Mouse (Mus musculus) stomach, embryonic 15.5 days (tissue): ENCODE data around the gene Hs3st3b1. TPM values are rescaled to one million over a fixed set of nuclear protein-coding genes. Genes with fewer than 3 reads are reported as not detected.

Experiments used
- ATAC-seq: fragments of 200-750 bp; cut with Nextera tagmentation; 2 replicates; pipeline ENCODE4 v1.8.0; 2017; ENCODE audit warnings: low read depth, moderate number of reproducible peaks, moderate TSS enrichment; ENCODE audit not compliant: insufficient read depth, low FRiP score
- H3K27ac ChIP-seq: fragments of 300-500 bp; sonication (generic); 2 replicates; pipeline ENCODE4 v1.5.1; 2015; ENCODE audit warnings: mild to moderate bottlenecking, inconsistent platforms
- H3K27me3 ChIP-seq: fragments of 300-500 bp; sonication (generic); replicated peaks from 2 replicates; pipeline ENCODE4 v1.6.1; 2015; ENCODE audit warnings: inconsistent platforms
- H3K36me3 ChIP-seq: fragments of 300-500 bp; sonication (generic); 2 replicates; pipeline ENCODE4 v1.6.1; 2015; ENCODE audit warnings: inconsistent platforms
- H3K4me1 ChIP-seq: fragments of 300-500 bp; sonication (generic); 2 replicates; pipeline ENCODE4 v1.6.1; 2015; ENCODE audit warnings: inconsistent platforms
- H3K4me2 ChIP-seq: fragments of 300-500 bp; sonication (generic); 2 replicates; pipeline ENCODE4 v1.6.1; 2015; ENCODE audit warnings: mild to moderate bottlenecking, inconsistent platforms
- H3K4me3 ChIP-seq: fragments of 300-500 bp; sonication (generic); replicated peaks from 2 replicates; pipeline ENCODE4 v1.5.1; 2015; ENCODE audit warnings: inconsistent platforms
- H3K9ac ChIP-seq: fragments of 300-500 bp; sonication (generic); 2 replicates; pipeline ENCODE4 v1.6.1; 2015; ENCODE audit warnings: inconsistent platforms
- H3K9me3 ChIP-seq: fragments of 300-500 bp; sonication (generic); 2 replicates; pipeline ENCODE4 v1.6.1; 2016; ENCODE audit warnings: inconsistent platforms
- WGBS: fragments of 180-500 bp; shearing (Covaris S2); methylation state at CpG from one replicate; pipeline ENCODE4 v1.1.7; 2015; 5-methylcytosine and 5-hydroxymethylcytosine counted together
- polyA plus RNA-seq: library from polyadenylated mRNA; unstranded; fragments of >200 nt; fragmentation: Nextera tagmentation; extraction: Ambion mirVana; gene quantifications from 2 replicates; pipeline ENCODE4 v1.2.1, GENCODE M21; 2015

The Hs3st3b1 gene
- polyA plus RNA-seq, 1 experiment from 2014 or later, result 7.9 TPM

DNA sequence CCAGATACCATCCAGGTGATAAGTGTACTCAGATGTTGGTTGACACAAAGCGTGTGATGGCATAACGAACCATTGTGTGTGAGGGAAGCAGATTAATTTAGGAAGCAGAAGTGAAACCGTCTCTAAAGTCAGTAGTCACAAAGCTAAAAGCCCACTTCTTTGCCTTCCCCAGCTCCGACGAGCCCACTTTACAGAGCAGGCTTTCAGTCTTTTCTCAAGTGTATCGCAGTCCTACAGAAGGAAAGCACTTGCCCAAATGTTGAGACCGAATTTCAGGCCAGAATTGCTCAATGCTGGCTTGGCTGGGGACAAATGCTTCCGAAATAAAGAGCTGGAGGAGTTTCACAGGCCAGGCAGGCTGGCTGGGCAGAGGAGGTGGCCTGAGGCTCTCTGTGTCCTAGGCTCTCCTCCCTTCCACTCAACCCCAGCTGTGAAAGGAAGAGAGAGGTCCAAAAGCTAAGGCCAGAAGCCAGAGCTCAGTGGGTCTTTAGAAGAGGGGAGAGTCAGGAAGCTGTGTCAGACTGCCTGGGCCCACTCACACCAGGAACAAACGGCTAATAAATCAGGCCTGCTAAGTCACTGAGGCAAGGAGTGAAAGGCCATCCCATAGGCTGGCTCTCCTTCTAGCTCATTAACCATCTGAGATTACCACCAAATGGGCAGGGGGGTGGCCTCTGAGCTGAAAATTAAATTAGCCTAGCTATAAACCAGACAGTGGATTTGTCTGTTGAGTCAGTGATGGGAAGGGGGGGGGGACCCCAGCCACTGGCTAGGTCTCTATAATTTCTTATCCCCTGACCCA lies 15.3 kb downstream of the Hs3st3b1 start:
- no peak overlapping the region for H3K27ac ChIP-seq
- WGBS, result 77% methylated on average over 9 of the region's 9 CpGs
- ATAC-seq, result no peak

DNA sequence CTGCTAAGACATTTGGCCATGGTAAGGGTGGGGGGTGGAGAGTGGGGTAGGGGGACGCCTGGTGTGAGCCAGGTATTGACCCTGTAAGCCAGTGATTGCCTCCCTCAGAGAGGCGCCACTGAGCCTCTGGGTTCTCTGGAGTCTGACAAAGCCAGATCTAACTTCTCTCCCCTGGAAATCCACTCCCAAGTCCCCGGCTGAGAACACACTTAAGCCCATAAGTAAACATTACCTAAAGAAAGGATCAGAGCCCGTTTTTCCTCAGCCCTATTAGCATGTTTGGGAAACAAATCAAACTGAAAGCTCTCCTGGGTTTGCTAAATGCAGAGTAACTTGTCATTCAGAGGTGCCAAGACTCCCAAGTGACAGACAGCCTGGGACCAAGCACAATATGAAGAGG lies 17.3 kb downstream of the Hs3st3b1 start:
- Histone ChIP-seq H3K4me2 (no peak overlapping the region), H3K9ac (no peak overlapping the region), H3K4me1 (peaks cover 16% of the 10 kb centered on the region; the same call in 1 of the 2 replicates), H3K9me3 (no peaks in the 10 kb centered on the region), H3K36me3 (no peaks in the 10 kb centered on the region), H3K4me3 (no peak overlapping the region), H3K27ac (peak overlapping the region; percentile 22; the same call in 1 of the 2 replicates), H3K27me3 (no peaks in the 10 kb centered on the region)
- 33% methylated on average over 4 of the region's 4 CpGs for WGBS
- no peak for ATAC-seq

More for the DNA sequence above, 15.3 kb downstream of the Hs3st3b1 start:
- no peak overlapping the region for H3K9ac ChIP-seq
- no peaks in the 10 kb centered on the region for H3K27me3 ChIP-seq
- H3K4me3 ChIP-seq, result no peak overlapping the region
- H3K36me3 ChIP-seq, result no peaks in the 10 kb centered on the region
- H3K4me2 ChIP-seq, result no peak overlapping the region
- no peaks in the 10 kb centered on the region for H3K9me3 ChIP-seq
- H3K4me1 ChIP-seq, result peaks cover 16% of the 10 kb centered on the region; the same call in 1 of the 2 replicates

DNA sequence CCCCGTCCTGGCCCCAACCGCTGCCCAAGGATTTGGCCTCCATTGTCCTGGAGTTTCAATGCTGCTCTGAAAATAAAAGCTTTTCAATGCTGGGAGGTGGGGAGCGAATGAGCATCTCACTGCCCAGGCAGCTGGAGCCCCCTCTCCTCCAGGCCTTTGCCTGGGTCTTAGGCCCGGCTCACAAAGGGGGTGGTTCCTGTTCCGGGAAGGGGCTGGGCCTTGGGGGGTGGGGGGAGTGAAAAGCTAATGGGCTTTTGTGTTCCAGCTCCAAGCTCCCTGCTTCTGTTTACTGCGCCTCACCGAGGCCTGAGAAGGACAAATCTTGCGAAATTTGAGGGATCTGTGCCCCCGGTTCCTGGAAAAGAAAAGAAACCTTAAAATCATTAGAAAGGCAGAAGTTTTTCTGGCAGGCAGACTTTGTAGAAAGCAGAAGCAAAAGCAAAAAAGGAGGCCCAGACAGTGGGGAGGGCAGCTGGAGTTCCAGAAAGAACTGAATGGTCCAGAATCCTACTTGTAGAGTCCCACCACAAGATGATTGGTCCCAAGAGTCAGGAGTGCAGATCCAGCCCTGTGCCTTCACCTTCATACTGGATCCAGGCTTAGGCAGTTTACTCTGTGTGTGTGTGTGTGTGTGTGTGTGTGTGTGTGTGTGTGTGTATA lies 23.5 kb downstream of the Hs3st3b1 start:
- ATAC-seq, result no peak
- H3K27ac ChIP-seq, result no peak overlapping the region
- H3K4me3 ChIP-seq, result no peak overlapping the region
- H3K4me1 ChIP-seq, result peaks cover 7% of the 10 kb centered on the region; the same call in 1 of the 2 replicates
- WGBS, result 39% methylated on average over 9 of the region's 9 CpGs
- H3K9ac ChIP-seq, result no peak overlapping the region
- no peaks in the 10 kb centered on the region for H3K27me3 ChIP-seq
- no peaks in the 10 kb centered on the region for H3K9me3 ChIP-seq
- H3K36me3 ChIP-seq, result no peaks in the 10 kb centered on the region
- H3K4me2 ChIP-seq, result no peak overlapping the region

DNA sequence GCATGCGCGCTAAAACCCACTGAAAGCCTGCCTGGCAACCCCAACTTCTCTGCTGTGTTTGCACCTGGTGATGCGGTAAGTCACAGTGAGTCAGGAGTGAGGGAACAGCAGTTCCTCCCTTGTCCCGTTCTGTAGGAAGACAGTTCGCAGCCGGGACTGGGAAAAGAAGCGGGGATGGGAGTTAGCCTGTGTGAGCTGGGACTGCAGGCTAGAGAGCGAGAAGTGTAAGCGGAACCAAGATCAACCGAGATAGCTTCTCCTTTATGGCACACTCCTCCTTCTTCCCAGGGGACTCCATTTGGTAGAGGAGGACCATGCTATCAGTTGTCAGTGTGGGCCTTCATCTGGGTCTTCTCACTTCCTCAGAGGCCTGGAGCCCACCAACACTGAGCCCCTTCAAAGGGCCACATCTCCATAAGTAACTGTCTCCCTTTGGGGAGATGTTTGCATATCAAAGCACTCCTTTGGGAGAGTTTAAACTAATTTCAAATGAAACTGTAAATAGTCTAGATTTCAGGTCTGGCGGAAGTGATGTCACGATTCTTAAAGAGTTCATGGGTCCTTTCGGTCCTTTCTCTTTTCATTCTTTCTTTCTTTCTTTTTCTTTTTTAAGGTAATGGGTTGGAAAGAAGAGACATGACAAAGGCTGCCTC lies 24.1 kb downstream of the Hs3st3b1 start:
- no peak overlapping the region for H3K27ac ChIP-seq
- H3K9me3 ChIP-seq, result no peaks in the 10 kb centered on the region
- no peaks in the 10 kb centered on the region for H3K27me3 ChIP-seq
- peaks cover 7% of the 10 kb centered on the region; the same call in 1 of the 2 replicates for H3K4me1 ChIP-seq
- WGBS, result 78% methylated on average over 13 of the region's 13 CpGs
- no peaks in the 10 kb centered on the region for H3K36me3 ChIP-seq
- H3K9ac ChIP-seq, result no peak overlapping the region
- no peak overlapping the region for H3K4me3 ChIP-seq
- no peak overlapping the region for H3K4me2 ChIP-seq
- no peak for ATAC-seq

DNA sequence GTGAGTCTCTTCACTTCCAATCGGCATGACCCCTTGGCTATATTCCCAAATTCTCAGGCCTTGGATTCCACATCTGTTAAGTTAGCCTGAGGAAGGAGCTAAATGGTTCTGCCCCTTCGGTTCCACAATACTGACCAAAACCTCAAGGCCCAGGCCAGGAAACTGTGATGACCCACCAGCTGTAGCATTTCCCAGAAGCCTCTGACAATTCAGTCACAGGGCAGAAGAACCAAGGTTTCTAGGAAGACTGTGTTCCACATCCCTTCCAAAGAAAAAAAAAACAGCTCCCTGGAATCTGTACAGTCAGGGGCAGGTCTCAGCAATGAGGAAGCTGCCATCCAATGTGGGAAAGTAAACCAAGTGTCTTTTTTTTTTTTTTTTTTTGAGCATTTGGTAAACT lies 25.1 kb downstream of the Hs3st3b1 start:
- no peak overlapping the region for H3K9ac ChIP-seq
- ATAC-seq, result no peak
- no peak overlapping the region for H3K27ac ChIP-seq
- no peak overlapping the region for H3K4me2 ChIP-seq
- peaks cover 7% of the 10 kb centered on the region; the same call in 1 of the 2 replicates for H3K4me1 ChIP-seq
- H3K4me3 ChIP-seq, result no peak overlapping the region
- no peaks in the 10 kb centered on the region for H3K27me3 ChIP-seq
- no peaks in the 10 kb centered on the region for H3K9me3 ChIP-seq
- H3K36me3 ChIP-seq, result no peaks in the 10 kb centered on the region
- WGBS, result 72% methylated on average over 2 of the region's 2 CpGs

DNA sequence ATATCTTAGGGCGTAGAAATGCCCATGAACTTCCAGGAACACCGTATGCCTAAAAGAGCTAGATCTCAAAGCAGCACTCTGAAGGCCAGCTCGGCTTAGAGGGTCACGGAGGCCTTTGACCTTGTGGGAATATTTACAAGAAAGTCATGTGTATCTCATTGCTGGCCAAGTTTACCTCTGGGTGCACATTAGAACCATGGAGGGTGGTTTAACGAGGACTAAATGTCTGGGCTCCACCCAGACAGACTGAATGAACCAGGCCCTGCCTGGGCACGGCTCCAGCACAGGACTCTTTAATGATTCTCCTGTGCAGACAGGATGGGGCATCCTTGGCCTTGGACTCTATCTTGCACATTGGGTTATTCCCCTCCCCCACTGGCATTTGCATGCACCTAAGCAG lies 27.9 kb downstream of the Hs3st3b1 start:
- no peaks in the 10 kb centered on the region for H3K9me3 ChIP-seq
- no peak overlapping the region for H3K9ac ChIP-seq
- peaks cover 7% of the 10 kb centered on the region; the same call in 1 of the 2 replicates for H3K4me1 ChIP-seq
- H3K4me3 ChIP-seq, result no peak overlapping the region
- no peaks in the 10 kb centered on the region for H3K36me3 ChIP-seq
- no peak overlapping the region; the same call in 1 of the 2 replicates for H3K27ac ChIP-seq
- H3K27me3 ChIP-seq, result no peaks in the 10 kb centered on the region
- no peak for ATAC-seq
- WGBS, result 58% methylated on average over 6 of the region's 6 CpGs
- H3K4me2 ChIP-seq, result no peak overlapping the region

DNA sequence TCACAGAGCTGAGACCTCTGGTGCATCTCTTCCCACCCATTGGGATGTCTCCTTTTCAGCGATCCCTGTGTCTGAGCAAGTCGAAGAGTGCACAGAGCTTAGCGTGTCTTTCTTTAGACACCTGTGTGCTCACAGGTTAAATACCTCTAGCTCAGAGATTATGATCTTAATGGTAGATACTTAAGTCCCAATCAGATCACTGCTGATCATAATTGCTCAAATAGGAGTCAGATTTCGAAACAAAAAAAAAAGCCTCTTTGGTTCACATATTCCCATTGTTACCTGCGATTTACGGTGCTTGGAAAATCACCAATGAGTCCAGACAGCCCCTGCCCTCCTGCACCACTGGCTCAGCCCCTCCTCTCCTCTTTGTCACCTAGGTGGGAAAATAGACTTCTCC lies 28.5 kb downstream of the Hs3st3b1 start:
- Histone ChIP-seq H3K36me3 (no peaks in the 10 kb centered on the region), H3K27me3 (no peaks in the 10 kb centered on the region), H3K4me3 (no peak overlapping the region), H3K9ac (no peak overlapping the region), H3K9me3 (no peaks in the 10 kb centered on the region), H3K4me2 (no peak overlapping the region), H3K4me1 (peaks cover 7% of the 10 kb centered on the region; the same call in 1 of the 2 replicates), H3K27ac (no peak overlapping the region)
- WGBS, result 89% methylated on average over 6 of the region's 6 CpGs
- no peak for ATAC-seq

DNA sequence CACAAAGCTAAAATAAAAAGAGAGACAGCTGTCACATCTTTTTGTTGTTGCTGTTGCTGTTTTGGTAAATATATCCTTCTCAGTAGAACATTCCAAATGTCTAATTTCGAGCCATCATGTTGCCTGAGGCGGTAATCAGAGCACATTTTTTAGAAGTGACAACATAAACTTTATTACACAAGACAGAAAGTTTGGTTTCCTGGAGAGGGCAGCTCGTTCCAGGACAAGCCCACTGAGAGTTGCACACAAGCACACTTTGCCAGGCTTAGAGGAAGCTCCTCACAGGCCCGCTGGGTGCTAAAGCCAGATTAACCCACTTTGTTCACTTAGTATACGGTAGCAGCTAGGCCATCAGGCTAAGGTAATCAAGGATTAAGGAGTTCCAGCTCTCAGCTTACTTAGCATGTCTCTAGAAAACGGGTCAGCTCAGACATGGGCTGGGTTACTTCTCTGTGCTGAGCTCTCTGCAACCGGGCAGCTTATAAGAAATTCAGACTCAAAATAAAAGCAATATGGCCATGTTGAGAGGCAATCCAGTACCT lies 30.5 kb downstream of the Hs3st3b1 start:
- no peaks in the 10 kb centered on the region for H3K9me3 ChIP-seq
- no peak for ATAC-seq
- peaks cover 4% of the 10 kb centered on the region; the same call in 1 of the 2 replicates for H3K4me1 ChIP-seq
- H3K4me2 ChIP-seq, result no peak overlapping the region
- H3K9ac ChIP-seq, result no peak overlapping the region
- H3K27me3 ChIP-seq, result no peaks in the 10 kb centered on the region
- 0 out of 2 replicates have a peak, but pooled peaks cover 2% of the 10 kb centered on the region for H3K36me3 ChIP-seq
- 52% methylated on average over 7 of the region's 7 CpGs for WGBS
- H3K4me3 ChIP-seq, result no peak overlapping the region
- no peak overlapping the region; the same call in 1 of the 2 replicates for H3K27ac ChIP-seq

DNA sequence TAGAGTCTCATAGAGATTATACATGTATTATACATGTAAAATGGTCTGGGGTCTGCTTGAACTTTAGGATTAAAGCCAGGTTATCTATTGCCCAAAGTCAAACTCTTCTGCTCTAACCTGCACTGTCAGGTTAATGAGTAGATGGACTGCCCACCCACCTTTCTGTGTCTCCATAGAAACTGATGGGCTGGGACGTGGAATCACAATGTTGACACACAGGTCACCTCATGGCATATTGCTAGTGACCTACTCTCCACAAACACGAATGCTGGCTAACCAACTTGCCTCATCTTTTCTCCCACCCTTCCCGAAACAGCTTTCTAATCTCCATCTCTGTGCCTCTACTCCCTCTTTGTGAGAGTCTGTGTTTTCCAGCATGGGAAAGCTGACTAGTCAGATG lies 38.7 kb downstream of the Hs3st3b1 start:
- Histone ChIP-seq H3K4me3 (no peak overlapping the region), H3K9me3 (no peaks in the 10 kb centered on the region), H3K36me3 (0 out of 2 replicates have a peak, but pooled peaks cover 2% of the 10 kb centered on the region), H3K4me1 (no peaks in the 10 kb centered on the region), H3K27ac (no peak overlapping the region), H3K9ac (no peak overlapping the region), H3K27me3 (no peaks in the 10 kb centered on the region), H3K4me2 (no peak overlapping the region)
- no peak for ATAC-seq
- WGBS, result 59% methylated on average over 3 of the region's 3 CpGs

DNA sequence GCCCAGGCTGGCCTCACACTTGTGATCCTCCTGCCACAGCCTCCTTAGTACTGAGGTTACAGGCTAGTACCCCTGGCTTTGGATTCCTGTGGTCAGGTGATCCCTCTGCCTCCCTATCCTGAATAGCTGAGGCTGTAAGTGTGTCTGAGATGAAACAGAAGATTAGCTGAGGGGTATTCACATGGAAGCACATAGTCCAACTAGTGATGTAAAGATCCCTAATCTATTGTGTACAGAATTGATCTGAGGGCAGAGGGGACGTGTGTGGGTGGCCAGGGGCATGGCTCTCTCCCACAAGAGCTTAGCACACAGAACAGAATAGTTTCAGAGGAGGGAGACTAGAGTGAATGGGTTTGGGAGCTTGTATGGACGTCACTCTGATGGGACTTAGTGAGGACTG lies 41.8 kb downstream of the Hs3st3b1 start:
- WGBS, result 54% methylated on average over 2 of the region's 2 CpGs
- ATAC-seq, result no peak
- H3K27me3 ChIP-seq, result no peaks in the 10 kb centered on the region

DNA sequence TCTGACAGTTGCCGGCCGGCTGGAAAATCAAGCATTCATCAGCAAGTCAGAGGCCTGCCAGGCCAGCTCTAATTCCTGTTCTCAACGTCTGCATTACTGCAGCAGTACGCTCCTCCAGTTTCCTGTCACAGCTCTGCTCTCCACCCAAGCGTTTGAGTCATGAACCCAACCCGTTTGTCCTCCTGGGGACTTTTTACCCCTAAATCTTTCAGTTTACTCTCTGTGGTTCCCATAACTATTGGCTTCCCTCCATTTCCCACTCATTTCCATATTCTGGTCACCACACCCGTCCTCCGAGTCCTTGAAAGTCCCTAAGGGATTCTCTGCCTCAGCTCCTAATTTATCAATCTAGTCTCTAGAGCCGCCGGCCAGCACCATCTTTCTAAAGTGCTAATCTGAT lies 42.8 kb downstream of the Hs3st3b1 start:
- Histone ChIP-seq H3K9me3 (no peaks in the 10 kb centered on the region), H3K4me3 (no peak overlapping the region), H3K36me3 (no peaks in the 10 kb centered on the region), H3K4me2 (no peak overlapping the region), H3K27ac (no peak overlapping the region), H3K27me3 (no peaks in the 10 kb centered on the region), H3K4me1 (no peaks in the 10 kb centered on the region), H3K9ac (no peak overlapping the region)
- WGBS, result 48% methylated on average over 10 of the region's 10 CpGs
- no peak; the same call in 1 of the 2 replicates for ATAC-seq

More for the DNA sequence above, 41.8 kb downstream of the Hs3st3b1 start:
- Histone ChIP-seq H3K27ac (no peak overlapping the region), H3K9ac (no peak overlapping the region), H3K36me3 (no peaks in the 10 kb centered on the region), H3K4me1 (no peaks in the 10 kb centered on the region), H3K9me3 (no peaks in the 10 kb centered on the region), H3K4me2 (no peak overlapping the region), H3K4me3 (no peak overlapping the region)
